Mouse (Mus musculus) frontal cortex, postnatal 36 days (tissue): ENCODE results near the gene Ptges.
"Not testable (repeated sequence)": the region's sequence is repeated elsewhere in the genome, so short reads cannot be mapped to it uniquely, and the experiment has no call there.

ENCODE experiments used
- DNase-seq, 2 experiments: peaks; one replicate each; pipeline ENCODE4 v3.0.0; 2022; ENCODE audit warnings: low spot score in 2 of 2

Gene Ptges

DNA sequence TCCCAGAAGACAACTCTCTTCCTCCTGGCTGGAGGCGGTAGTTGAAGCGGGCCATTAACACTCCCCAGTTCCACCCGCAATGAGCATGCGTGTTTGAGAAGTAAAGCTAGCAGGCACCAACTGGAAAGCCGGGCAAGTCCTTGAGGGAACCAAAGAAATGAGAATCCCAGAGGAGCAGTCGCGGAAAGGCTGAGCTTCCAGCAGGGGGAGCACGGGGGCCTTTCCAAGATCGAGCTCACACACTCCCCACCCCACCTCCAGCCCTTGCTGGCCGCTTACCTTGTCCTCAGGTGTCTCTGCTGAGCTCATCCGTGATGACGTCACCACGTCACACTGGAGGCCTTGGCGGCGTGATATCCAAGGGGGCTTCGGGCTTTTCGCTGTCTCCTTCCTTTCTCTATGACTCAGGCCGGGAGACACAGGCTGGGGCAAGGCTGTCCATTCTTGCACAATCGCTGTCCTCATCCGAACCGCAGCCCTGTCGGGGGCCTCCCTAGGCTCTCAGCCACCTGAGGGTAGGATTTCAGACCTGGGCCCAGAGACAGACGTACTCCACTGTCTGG is at the start of gene Ptges:
TSS of gene Ptges (minus strand) at position 381 of the 563 bp plus-strand sequence.
- peak; percentile 73 to 78 for DNase-seq

DNA sequence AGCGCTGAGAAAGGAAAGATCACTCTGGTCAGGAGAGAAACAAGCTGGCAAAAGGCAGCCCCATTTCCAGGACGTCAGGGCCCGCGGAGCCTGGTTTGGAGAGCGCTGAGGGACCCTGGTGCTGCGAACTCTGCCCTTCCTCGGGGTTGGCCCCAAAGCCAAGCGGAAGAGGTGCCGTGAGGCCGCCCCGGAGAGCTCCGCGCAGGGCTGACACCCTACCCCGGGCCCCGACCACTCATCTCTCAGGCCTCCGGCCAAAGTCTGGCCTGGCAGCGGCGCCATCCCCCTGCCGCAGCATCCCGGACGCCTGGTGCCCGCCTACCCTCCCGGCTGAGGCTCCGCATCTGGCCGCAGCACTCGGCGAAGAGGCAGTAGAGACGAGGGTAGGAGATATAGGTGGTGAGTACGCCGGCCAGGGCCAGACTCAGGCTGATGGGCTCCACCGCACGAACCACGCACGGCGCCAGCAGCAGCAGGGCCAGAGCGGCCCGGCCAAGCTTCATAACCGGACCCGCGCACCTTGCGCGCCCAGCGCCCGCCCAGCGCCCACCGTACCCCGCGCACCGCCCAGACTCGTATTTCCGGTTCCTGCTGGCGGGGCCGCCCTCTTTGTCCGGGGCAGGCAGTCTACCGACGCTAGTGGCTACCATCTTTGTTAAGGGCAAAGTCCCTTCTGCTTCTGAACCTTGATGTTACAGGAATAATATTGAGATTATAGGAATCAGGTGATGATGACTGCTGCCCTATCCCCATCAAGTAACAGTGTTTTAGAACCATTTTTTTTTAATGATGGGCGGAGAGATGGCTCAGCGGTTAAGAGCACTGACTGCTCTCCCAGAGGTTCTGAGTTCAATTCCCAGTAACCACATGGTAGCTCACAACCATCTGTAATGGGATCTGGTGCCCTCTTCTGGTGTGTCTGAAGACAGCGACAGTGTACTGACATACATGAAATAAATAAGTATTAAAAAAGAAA is 38.0 kb upstream of the Ptges start, which contains the start of gene Tor1a:
TSS of gene Tor1a (minus strand) at position 582 of the 976 bp plus-strand sequence.
- peak; percentile 90 to 91 for DNase-seq

DNA sequence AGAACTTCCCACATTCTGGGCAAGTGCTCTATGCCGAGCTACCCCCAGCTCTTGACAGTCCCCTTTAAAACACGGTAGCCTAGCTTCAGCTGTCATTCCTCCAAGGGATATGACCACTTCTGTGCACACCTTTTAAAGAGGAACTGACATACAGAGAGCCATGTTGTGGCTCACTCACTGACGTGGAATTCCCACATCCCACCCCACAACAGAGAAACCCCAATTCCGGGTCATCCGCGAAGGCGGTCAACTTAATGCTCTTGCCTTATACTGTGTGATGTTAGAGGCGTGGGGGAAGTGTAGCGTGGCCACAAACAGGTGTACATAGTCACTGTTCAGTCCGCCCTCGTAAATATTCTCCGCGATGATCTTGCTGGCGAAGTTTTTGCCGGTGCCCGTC is 37.2 kb upstream of the Ptges start:
- DNase-seq = no peak

DNA sequence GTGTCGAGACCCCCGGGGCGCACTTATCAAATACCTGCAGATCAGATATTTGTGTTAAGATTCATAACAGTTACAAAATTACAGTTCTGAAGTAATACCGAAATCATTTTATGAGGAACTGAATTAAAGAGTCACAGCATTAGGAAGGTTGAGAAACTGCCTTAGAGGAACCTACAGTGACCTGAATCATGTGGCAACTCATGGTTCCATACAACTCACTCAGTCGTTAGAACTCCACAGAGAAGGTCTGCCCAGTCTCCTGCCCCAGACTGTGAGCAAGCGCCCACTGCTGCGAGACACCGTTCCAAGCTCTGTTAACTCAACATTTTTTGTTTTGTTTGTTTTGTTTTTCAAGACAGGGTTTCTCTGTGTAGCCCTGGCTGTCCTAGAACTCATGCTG is 36.0 kb upstream of the Ptges start:
- DNase-seq = no peak

DNA sequence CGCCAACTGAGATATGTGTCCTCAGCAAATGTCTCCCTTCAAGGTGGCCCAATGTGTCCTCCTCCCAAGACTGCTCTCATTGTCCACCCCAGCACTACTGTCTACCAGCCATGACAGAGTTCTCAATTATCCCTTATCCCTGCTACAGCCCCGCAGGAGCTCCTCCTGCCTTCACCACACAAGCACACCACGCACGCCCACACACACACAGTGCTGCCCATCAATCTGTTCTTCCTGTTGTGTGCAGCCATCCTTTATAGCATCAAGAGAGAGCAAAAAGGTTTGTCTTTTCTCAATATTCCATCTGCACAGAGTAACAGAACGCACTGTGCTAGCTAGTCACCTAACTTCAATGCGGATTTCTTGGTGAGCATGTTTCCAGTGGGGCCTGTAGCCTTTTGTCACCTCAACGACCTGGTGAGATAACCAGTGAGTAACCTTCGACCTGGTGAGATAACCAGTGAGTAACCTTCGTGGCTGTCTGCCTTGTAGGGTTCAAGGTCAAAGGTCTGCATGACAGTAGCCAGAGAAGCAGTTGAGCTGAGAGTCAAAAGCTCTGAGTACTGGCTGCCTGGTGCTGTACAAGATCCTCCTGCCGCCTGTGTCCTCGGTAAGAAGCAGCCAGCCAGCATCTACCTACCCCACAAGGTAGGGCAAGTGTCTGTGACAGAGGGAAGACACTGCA is 33.0 kb upstream of the Ptges start:
- DNase-seq = no peak

DNA sequence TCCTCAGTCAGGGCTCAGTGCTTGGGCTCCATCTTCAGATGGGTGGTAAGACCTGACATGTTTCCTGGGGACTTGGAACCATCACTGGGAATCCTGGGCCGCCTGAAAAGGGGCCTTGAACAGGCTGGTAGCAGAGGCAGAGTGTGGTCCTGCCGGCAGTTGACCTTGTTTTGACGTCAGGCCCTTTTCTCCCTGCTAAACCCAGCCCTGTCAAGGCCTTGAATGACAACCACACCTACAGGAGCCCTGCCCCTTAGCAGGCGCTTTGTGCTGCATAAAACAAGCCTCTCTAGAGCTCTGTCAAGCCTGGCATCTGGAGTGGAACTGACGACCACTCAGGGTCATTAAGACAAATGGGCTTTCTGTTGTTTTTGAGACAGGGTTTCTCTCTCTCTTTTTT is 30.2 kb upstream of the Ptges start:
- DNase-seq = no peak

DNA sequence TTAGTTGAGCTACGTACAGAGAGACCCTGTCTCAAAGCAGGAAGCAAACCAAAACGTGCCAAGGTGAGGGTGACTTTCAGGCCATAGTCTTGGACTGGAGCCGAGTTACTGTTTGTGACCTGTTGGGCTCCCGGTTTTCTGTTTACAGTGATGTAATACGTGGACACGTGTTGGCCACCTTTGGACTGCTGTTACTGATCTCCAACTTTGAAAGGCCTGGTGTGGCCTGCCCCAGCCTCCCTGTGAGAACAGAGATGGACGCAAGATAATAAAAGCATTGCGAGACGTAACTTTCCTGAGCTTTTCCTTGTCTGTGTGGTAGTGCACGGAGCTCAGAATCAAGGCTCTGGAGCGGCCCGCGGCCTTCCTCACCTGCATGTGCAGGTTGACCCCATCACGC is 29.1 kb upstream of the Ptges start:
- DNase-seq = no peak

DNA sequence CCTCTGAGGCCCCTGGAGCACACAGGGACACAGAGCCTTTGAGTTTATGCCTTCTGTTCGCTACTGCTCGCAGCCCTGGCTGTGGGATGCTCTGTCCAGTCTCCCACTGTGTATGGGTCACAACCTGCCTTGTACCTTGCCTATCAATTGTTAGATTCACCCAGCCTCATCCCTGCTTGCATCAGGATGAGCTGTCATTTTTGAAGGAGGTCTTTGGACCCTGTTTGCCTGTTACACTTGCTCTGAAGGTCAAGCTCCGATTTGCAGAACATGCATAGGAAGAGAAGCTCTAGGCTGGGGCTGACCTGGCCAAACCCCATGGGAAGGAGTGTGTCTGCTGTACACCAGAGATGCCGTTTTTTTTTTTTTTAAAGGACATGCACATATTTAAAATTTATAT is 27.8 kb upstream of the Ptges start:
- no peak for DNase-seq

DNA sequence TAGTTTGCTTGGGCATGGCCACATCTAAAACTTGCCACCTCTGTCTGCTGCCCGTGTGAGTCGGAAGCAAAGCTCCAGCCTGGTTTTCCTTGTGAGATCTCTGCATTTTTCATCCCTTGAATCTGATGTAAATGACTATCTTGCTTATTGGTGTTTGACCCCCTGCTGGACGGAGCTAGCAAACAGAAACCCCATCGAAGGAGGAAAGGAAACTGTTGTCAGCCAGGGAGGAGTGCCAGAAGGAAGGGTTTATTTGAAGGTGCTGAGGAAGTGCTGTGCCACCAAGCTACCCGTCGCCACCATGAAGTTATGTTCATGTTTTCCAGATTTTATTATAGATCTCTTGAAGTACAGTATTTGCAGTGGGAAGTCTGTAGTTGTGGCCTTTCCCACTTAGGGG is 25.1 kb upstream of the Ptges start:
- no peak for DNase-seq

DNA sequence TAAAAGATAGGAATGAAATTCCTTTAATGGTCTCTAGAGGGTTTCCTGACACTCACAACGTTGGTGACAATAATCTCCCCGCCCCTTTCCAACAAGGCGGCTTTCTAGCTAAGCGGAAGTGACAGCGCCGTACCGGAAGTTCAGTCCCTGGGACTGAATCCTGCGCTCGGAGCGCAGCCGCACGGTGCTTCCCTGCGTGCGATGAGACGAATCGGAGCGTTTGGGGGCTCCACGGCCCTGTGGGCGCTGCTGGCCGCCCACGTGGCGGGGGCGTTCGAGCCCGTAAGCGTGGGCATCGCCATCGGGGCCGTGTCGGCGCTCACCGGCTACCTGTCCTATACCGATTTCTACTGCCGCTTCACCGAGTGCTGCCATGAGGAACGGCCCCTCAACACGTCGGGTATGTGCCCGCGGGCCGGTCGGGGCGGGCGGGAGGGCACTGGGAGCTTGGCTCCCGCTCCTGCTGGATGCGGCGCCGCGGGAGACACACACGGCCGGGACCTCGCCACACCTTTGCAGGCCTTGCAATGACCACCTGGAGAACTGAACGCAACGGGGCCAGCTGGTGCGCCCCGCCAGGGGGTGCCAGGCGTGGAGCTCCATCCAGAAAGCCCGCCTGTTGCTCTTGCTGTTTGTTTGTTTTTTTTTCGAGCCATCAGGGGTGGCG is 23.3 kb upstream of the Ptges start, which contains the start of gene Tor1b:
TSS of gene Tor1b (plus strand) at position 136 of the 667 bp plus-strand sequence.
- peak; percentile 82 to 91 for DNase-seq

DNA sequence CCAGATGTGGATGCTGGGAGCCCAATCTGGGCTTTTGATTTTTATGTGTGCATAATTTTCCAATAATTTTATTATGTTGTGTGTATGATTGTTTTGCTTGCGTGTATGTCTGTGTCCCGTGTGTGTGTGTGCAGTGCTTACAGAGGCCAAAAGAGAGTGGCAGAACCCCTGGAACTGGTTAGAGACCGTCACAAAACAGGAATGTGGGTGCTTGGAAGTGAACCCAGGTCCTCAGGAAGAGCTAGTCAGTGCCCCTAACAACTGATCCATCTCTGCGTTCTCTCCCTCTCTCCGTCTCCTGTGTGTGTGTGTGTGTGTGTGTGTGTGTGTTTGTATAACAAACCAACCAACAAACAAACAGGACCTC is 22.8 kb upstream of the Ptges start:
- no peak for DNase-seq

DNA sequence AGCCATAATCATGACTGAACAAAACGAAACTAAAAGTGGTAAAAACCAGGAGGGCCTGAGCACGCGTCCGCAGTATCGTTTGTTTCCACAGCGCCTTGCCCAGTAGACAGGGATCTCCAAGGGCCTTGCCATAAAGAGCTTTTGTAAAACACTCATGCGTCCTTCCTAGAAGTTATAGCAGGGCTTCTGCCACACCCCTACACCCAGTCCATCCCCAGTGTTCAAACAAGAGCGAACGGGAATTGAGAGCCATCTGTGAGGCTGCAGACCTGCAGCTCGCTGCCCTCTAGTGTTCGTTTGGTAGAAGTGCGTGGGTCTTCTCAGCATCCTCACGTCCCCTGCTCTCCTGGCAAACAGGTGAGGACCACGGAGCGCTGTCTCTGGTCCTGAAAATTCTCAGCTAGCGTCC is 12.9 kb upstream of the Ptges start:
- peak; percentile 38 to 58 for DNase-seq

DNA sequence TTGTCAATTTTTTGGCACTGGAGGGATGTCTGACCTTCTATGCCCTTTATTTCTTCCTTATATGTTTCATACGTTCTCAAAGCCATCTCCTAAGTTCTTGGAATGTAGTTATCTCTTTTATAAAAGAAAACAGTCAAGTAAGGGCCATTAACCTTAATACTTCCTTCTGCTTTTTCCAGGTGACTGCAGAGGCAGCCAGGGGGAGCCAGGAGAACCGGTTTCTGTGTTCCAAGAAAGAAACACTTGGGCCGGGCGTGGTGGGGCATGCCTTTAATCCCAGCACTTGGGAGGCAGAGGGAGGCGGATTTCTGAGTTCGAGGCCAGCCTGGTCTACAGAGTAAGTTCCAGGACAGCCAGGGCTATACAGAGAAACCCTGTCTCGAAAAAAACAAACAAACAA is 12.5 kb upstream of the Ptges start:
- DNase-seq = not testable (repeated sequence)

DNA sequence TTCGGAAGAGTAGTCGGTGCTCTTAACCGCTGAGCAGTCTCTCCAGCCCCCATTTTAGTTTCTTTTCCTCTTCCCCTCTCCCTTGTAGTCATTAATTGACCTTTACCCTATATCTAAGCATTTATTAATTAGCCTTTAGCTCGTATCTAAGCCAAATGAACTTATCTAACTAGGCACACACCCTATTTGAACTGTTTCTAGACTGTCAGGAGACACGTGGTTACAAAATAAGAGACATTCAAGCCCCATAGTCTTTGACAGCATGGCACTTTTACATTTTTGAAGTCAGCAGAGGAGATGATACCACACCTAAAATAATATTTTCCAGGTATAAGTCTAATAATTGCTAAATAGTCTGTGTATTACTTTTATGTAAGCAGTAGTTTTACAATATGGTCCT is 11.9 kb upstream of the Ptges start:
- no peak for DNase-seq

DNA sequence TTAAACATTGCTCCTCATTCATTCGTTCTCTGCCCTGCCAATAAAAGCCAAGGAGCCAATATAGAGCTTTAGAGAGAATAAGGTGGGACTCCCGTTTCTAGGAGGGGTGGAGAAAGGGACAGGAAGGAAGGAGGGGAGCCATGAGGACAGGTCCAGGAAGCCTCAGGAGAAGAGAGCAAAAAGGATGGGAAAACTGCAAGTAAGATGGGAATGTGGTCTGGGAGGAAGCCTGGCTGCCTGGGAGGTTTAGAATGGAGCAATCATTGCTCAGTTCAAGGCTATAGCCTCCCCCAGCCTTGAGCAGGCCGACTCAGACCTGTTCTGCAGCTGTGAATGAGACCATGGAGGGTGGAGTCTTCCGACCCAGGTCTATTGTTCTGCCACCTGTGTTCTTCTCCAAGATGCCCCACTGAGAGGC is 8.9 kb upstream of the Ptges start:
- no peak for DNase-seq

DNA sequence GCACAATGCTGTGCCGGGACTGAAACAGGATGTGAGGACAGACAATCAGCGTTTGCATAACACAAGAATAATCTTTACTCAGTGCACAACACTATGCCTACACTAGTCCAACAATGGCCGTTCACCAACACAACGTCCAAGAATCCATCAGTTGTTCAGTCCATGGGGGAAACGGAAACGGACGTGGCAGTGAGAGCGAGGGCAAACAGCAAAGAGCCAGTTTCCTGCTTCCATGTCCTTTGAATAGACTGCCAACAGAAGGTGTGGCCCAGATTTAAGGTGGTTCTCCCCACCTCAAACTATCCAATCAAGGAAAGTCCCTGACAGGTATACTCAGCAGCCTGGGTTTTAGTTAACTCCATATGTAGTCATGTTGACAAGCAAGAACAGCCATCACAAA is 8.1 kb upstream of the Ptges start:
- DNase-seq = no peak

DNA sequence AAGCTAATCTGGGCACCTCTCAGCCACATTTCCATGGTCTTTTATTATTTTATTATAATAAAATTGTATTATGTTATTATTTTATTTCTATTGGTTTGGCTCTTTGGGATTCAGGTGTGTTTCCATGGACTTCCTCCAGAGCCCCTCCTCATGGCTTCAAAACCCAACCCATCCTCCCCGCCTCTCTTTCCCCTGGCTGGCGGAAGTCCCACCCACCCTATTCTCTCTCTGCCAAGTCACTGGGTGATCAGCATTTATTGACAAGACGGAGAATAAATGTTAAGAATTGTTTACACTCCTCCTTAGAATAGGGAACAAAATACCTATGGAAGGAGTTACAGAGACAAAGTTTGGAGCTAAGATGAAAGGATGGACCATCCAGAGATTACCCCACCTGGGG is 7.1 kb upstream of the Ptges start:
- no peak for DNase-seq

DNA sequence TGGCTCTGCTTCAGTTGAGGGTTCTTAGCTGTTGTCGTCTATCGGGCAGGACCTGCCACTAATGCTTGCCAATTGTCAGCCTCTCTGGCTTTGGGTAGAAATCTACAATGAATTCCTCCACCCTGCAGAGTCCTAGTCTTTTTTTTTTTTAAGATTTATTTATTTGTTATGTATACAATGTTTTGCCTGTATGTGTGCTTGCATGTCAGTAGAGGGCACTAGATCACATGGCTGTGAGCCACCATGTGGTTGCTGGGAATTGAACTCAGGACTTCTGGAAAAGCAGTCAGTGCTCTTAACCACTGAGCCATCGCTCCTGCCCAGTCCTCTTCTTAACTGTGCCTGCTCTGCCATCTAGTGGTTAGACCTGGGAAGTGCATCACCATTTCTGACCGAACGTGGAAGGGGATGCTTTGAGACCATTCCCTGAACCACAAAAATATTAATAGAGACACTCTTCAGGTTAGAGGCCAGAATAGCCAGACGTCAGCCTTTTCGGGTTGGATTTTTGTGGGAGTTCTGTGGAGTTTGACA is 4.3 kb upstream of the Ptges start:
- DNase-seq = peak; percentile 77 to 83

DNA sequence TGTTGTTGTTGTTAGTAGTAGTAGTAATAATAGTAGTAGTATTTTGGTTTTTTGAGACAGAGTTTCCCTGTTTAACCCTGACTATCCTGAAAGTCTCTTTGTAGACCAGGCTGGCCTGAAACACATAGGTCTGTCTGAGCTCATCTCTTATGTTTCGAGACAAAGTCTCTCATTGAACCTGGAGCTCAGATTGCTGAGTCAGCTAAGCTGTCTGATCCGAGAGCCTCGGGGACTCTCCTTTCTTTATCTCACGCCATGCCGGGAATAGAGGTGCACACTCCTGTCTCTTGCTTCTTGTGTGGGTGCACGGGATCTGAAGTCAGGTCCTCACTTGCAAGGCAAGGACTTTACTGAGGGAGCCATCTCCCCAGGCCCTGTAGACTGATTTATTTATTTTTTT is 3.4 kb upstream of the Ptges start:
- no peak for DNase-seq

DNA sequence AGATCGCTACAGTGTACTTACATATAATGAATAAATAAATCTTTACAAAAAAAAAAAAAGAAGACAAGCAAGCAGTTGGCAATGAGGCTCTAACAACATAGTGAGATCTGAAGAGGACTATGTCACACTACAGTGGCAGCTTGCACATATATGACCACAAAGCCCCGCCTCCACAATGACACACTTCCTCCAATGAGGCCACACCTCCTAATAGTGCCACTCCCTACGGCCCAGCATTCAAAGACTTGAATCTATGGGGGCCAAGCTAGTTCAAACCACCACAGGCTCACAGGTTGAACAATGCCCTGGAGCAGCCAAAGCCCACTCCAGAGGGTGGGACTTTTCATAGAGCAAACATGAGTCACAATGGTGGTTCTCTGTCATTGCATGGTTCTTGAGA is 2.3 kb upstream of the Ptges start:
- no peak for DNase-seq

DNA sequence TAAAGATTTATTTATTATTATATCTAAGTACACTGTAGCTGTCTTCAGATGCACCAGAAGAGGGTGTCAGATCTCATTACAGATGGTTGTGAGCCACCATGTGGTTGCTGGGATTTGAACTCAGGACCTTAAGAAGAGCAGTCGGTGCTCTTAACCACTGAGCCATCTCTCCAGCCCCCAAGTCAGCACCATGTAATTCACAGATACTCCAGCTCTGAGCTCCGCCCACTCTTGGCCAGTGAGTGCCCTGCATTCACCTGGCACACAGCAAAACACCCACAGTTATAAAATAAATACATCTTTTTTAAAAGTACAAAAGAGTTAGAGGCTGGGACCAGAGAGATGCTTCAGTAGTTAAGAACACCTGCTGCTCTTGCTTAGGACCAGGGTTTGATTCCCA is 1.2 kb upstream of the Ptges start:
- DNase-seq = not testable (repeated sequence)
